Mouse (Mus musculus) forebrain, embryonic 11.5 days (tissue): ENCODE results near the gene N4bp2l2. TPM values are rescaled to one million over a fixed set of nuclear protein-coding genes. Genes with fewer than 3 reads are reported as not detected.

Experiments
- polyA plus RNA-seq: library from polyadenylated mRNA; unstranded; fragments of >200 nt; fragmentation: Nextera tagmentation; extraction: Ambion mirVana; gene quantifications from 2 replicates; pipeline ENCODE4 v1.2.1, GENCODE M21; 2014

The N4bp2l2 gene
- polyA plus RNA-seq, 1 experiment from 2014 or later = 43.8 TPM

Other genes with a start within 250 kb of the N4bp2l2 start
- gene Zar1l, start 148.0 kb downstream of the N4bp2l2 start, polyA plus RNA-seq = not detected in 2 replicates
- 34.8 and 35.0 TPM in 2 replicates for gene Brca2, start 143.6 kb downstream of the N4bp2l2 start, polyA plus RNA-seq
- 3.2 and 3.3 TPM in 2 replicates for gene N4bp2l1, start 69.0 kb downstream of the N4bp2l2 start, polyA plus RNA-seq
- gene Pds5b, start 7.6 kb upstream of the N4bp2l2 start, polyA plus RNA-seq = 49.0 and 50.4 TPM in 2 replicates